Mouse (Mus musculus): ENCODE results near the gene Rhot1. TPM values are rescaled to one million over a fixed set of nuclear protein-coding genes. Genes with fewer than 3 reads are reported as not detected.

The Rhot1 gene
- polyA plus RNA-seq, 1 experiment from 2014 or later, result 46.6 TPM

GRCm38 (mm10) chr11:80313944-80314343, 105.1 kb downstream of the Rhot1 start:
- no peaks in the 10 kb centered on the region for H3K9me3 ChIP-seq
- H3K9ac ChIP-seq, result no peak overlapping the region
- H3K27ac ChIP-seq, result no peak overlapping the region
- no peaks in the 10 kb centered on the region for H3K27me3 ChIP-seq (replicated peaks)
- no peak for ATAC-seq
- H3K4me2 ChIP-seq (replicated peaks), result no peak overlapping the region
- WGBS, result 81% methylated on average over 4 of the region's 4 CpGs
- H3K4me1 ChIP-seq (replicated peaks), result no peaks in the 10 kb centered on the region
- no peak overlapping the region for H3K4me3 ChIP-seq (replicated peaks)
- no peaks in the 10 kb centered on the region for H3K36me3 ChIP-seq

- Histone ChIP-seq H3K4me2 (replicated peaks) (no peak overlapping the region), H3K4me1 (replicated peaks) (no peaks in the 10 kb centered on the region), H3K27ac (no peak overlapping the region), H3K9ac (no peak overlapping the region), H3K36me3 (no peaks in the 10 kb centered on the region), H3K4me3 (replicated peaks) (no peak overlapping the region), H3K27me3 (replicated peaks) (no peaks in the 10 kb centered on the region; the same call in 1 of the 2 replicates), H3K9me3 (no peaks in the 10 kb centered on the region)
- WGBS, result 64% methylated on average over 10 of the region's 10 CpGs
- no peak for ATAC-seq
These were observed 107.2 kb downstream of the Rhot1 start for GRCm38 (mm10) chr11:80315743-80316639.

Other genes with a start within 250 kb of the Rhot1 start
- 47.0 and 50.0 TPM in 2 replicates for gene Utp6, start 246.6 kb upstream of the Rhot1 start, polyA plus RNA-seq (2015; fragmentation: Nextera tagmentation; extraction: Ambion mirVana)
- 19.2 and 22.6 TPM in 2 replicates for gene Suz12, start 215.9 kb upstream of the Rhot1 start, polyA plus RNA-seq (2015; fragmentation: Nextera tagmentation; extraction: Ambion mirVana)
- gene Crlf3, start 128.0 kb upstream of the Rhot1 start, polyA plus RNA-seq (2015; fragmentation: Nextera tagmentation; extraction: Ambion mirVana), result 26.4 and 31.7 TPM in 2 replicates
- 7.3 and 8.9 TPM in 2 replicates for gene Atad5, start 119.6 kb upstream of the Rhot1 start, polyA plus RNA-seq (2015; fragmentation: Nextera tagmentation; extraction: Ambion mirVana)
- gene Tefm, start 66.8 kb upstream of the Rhot1 start, polyA plus RNA-seq (2015; fragmentation: Nextera tagmentation; extraction: Ambion mirVana), result 30.9 and 33.8 TPM in 2 replicates
- gene Adap2, start 54.9 kb upstream of the Rhot1 start, polyA plus RNA-seq (2015; fragmentation: Nextera tagmentation; extraction: Ambion mirVana), result 3.6 and 4.2 TPM in 2 replicates
- gene Rnf135, start 25.2 kb upstream of the Rhot1 start, polyA plus RNA-seq (2015; fragmentation: Nextera tagmentation; extraction: Ambion mirVana), result 10.1 and 10.8 TPM in 2 replicates
- 2.2 and 3.1 TPM in 2 replicates for gene Rhbdl3, start 91.9 kb downstream of the Rhot1 start, polyA plus RNA-seq (2015; fragmentation: Nextera tagmentation; extraction: Ambion mirVana)
- 15.7 and 18.4 TPM in 2 replicates for gene 5730455P16Rik, start 169.0 kb downstream of the Rhot1 start, polyA plus RNA-seq (2015; fragmentation: Nextera tagmentation; extraction: Ambion mirVana)
- 177 and 197 TPM in 2 replicates for gene Zfp207, start 174.3 kb downstream of the Rhot1 start, polyA plus RNA-seq (2015; fragmentation: Nextera tagmentation; extraction: Ambion mirVana)
- gene Psmd11, start 219.6 kb downstream of the Rhot1 start, polyA plus RNA-seq (2015; fragmentation: Nextera tagmentation; extraction: Ambion mirVana), result 269 and 297 TPM in 2 replicates